Mouse (Mus musculus) induced T-regulatory cell, adult 2 months (primary cell): Measurements from ENCODE around the gene Neurog3.
A peak's percentile ranks its signal among the peaks of the same experiment; 100 is the strongest.

Experiments
- DNase-seq: peaks from one replicate; pipeline ENCODE4 v3.0.0-alpha.2; 2012; ENCODE audit warnings: low read depth

Neurog3 gene

GRCm38 (mm10) chr10:62132691-62133281 is at the start of gene Neurog3:
TSS of gene Neurog3 (plus strand) at chr10:62133090.
- DNase-seq, result no peak

GRCm38 (mm10) chr10:62086044-62086443 is 46.8 kb upstream of the Neurog3 start:
- DNase-seq, result no peak

- DNase-seq, result no peak
Observed at GRCm38 (mm10) chr10:62086826-62087225, 46.1 kb upstream of the Neurog3 start.

- DNase-seq, result no peak
Observed at GRCm38 (mm10) chr10:62088411-62088810, 44.5 kb upstream of the Neurog3 start.

GRCm38 (mm10) chr10:62089071-62089470 is 43.8 kb upstream of the Neurog3 start:
- DNase-seq, result no peak

- DNase-seq, result no peak
Observed at GRCm38 (mm10) chr10:62089486-62089885, 43.4 kb upstream of the Neurog3 start.

- no peak for DNase-seq
Observed at GRCm38 (mm10) chr10:62093903-62094302, 39.0 kb upstream of the Neurog3 start.

GRCm38 (mm10) chr10:62094401-62094800 is 38.5 kb upstream of the Neurog3 start:
- no peak for DNase-seq

- no peak for DNase-seq
Observed at GRCm38 (mm10) chr10:62099749-62100403, 33.0 kb upstream of the Neurog3 start.

- peak; percentile 67 for DNase-seq
Observed at GRCm38 (mm10) chr10:62101504-62102439, 31.1 kb upstream of the Neurog3 start.

GRCm38 (mm10) chr10:62104835-62105576 is 27.9 kb upstream of the Neurog3 start:
- peak; percentile 70 for DNase-seq

- DNase-seq, result no peak
Observed at GRCm38 (mm10) chr10:62107048-62107447, 25.8 kb upstream of the Neurog3 start.

- peak; percentile 81 for DNase-seq
Observed at GRCm38 (mm10) chr10:62110504-62111206, 22.2 kb upstream of the Neurog3 start.

GRCm38 (mm10) chr10:62111207-62111576 is 21.7 kb upstream of the Neurog3 start:
- DNase-seq, result no peak

GRCm38 (mm10) chr10:62113865-62114647 is 18.8 kb upstream of the Neurog3 start:
- no peak for DNase-seq

- no peak for DNase-seq
Observed at GRCm38 (mm10) chr10:62127137-62127536, 5.8 kb upstream of the Neurog3 start.

GRCm38 (mm10) chr10:62127711-62128231 is 5.1 kb upstream of the Neurog3 start:
- DNase-seq, result no peak

GRCm38 (mm10) chr10:62128316-62128951 is 4.5 kb upstream of the Neurog3 start:
- DNase-seq, result no peak

- DNase-seq, result no peak
Observed at GRCm38 (mm10) chr10:62135696-62136470, 3.0 kb downstream of the Neurog3 start.
